Mouse (Mus musculus): ENCODE measurements at regions not wholly inside any gene's neighbourhood (a gene's known extent, or its start where the extent isn't known, plus 50 kb on each side); places are given as distances from the start of the nearest gene placed in this dataset.

- H3K4me1 ChIP-seq (replicated peaks) = peaks cover 12% of the 10 kb centered on the region
- 60% methylated on average over 5 of the region's 5 CpGs for WGBS
- no peaks in the 10 kb centered on the region for H3K36me3 ChIP-seq
- no peak overlapping the region for H3K4me2 ChIP-seq
- H3K27me3 ChIP-seq = no peaks in the 10 kb centered on the region
- no peak for ATAC-seq (ENCODE audit: low FRiP score)
- no peak overlapping the region for H3K9ac ChIP-seq
- H3K27ac ChIP-seq = no peak overlapping the region
- H3K4me3 ChIP-seq = no peak overlapping the region
- H3K9me3 ChIP-seq = no peaks in the 10 kb centered on the region
These were observed 53.2 kb downstream of the Gpr6 start for GRCm38 (mm10) chr10:41018888-41019287.

GRCm38 (mm10) chr10:41016547-41016946 lies 55.5 kb downstream of the Gpr6 start:
- no peak overlapping the region for H3K27ac ChIP-seq
- no peaks in the 10 kb centered on the region for H3K36me3 ChIP-seq
- no peak for ATAC-seq (ENCODE audit: low FRiP score)
- no peak overlapping the region for H3K4me2 ChIP-seq
- no peak overlapping the region for H3K4me3 ChIP-seq
- H3K9me3 ChIP-seq = no peaks in the 10 kb centered on the region
- 48% methylated on average over 7 of the region's 7 CpGs for WGBS
- no peak overlapping the region for H3K9ac ChIP-seq
- H3K4me1 ChIP-seq (replicated peaks) = peaks cover 12% of the 10 kb centered on the region
- H3K27me3 ChIP-seq = no peaks in the 10 kb centered on the region

DNA sequence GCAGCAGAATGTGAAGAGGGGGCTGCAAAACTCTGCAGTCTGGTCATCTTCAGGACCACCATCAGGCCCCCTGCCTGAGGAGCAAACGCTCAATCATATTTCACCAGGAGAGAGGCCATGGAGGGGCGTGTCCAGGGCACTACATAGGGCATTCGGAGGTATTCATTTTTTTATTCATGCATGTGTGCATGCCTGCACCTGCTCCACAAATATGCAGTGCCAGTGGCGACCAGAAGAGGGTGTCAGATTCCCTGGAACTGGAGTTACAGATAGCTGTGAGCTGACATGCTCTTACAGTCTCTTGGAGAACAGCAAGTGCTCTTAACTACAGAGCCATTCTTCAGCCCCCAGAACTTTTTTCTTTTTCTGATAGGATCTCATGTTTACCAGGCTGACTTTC lies 56.4 kb downstream of the Gpr6 start:
- no peak overlapping the region for H3K9ac ChIP-seq
- no peaks in the 10 kb centered on the region for H3K36me3 ChIP-seq
- no peaks in the 10 kb centered on the region for H3K9me3 ChIP-seq
- ATAC-seq (ENCODE audit: low FRiP score) = peak; percentile 66; the same call in 1 of the 2 replicates
- H3K27me3 ChIP-seq = no peaks in the 10 kb centered on the region
- no peak overlapping the region for H3K27ac ChIP-seq
- H3K4me2 ChIP-seq = no peak overlapping the region
- WGBS = 23% methylated on average over 4 of the region's 4 CpGs
- no peak overlapping the region for H3K4me3 ChIP-seq
- peaks cover 12% of the 10 kb centered on the region for H3K4me1 ChIP-seq (replicated peaks)

DNA sequence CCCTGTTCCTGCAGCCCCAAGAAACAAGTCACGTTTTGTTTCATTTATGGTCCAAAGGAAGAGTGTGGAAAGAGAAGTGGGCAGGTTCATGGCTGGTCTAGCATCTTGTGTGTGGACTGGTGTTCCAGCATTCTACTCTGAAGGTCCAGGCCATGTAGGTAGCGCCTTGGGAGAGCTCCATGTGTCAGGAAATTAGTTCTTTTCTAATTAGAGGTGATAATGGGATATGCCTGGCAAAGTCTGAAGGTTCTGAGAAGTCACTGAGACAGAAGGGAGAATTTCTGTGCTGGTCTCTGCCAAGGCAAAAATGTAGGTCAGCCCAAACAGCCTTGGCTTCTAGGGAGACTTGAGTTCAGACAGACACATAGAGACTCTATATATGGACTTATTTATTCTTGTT lies 61.5 kb downstream of the Gpr6 start:
- H3K27me3 ChIP-seq = no peaks in the 10 kb centered on the region
- H3K9me3 ChIP-seq = no peaks in the 10 kb centered on the region
- no peak overlapping the region for H3K27ac ChIP-seq
- H3K9ac ChIP-seq = no peak overlapping the region
- H3K4me2 ChIP-seq = no peak overlapping the region
- H3K36me3 ChIP-seq = no peaks in the 10 kb centered on the region
- ATAC-seq (ENCODE audit: low FRiP score) = no peak
- H3K4me1 ChIP-seq (replicated peaks) = peaks cover 4% of the 10 kb centered on the region; the same call in 1 of the 2 replicates
- no peak overlapping the region for H3K4me3 ChIP-seq
- 80% methylated on average over 2 of the region's 2 CpGs for WGBS

DNA sequence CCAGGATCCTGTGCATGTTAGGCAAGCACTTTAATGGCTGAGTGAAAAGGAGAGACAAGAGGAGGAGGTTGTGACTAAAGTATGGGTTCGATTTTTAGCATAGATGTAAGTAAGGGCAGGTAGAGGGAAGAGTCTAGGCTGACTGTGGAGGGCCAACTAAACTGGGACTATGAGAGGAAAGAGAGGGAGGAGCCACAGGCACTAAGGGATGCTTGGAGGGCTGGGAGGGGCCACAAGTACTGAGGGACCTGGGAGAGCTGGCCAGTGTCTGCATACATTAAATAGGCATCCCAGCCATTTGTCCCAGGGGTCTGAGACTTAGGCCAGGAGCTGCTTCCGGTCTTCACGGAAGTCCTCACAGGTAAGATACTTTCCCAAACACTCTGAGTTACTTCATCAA lies 64.2 kb downstream of the Gpr6 start:
- Histone ChIP-seq H3K4me2 (no peak overlapping the region), H3K27ac (no peak overlapping the region), H3K9ac (no peak overlapping the region), H3K36me3 (no peaks in the 10 kb centered on the region), H3K4me1 (replicated peaks) (no peaks in the 10 kb centered on the region), H3K9me3 (no peaks in the 10 kb centered on the region), H3K4me3 (no peak overlapping the region), H3K27me3 (no peaks in the 10 kb centered on the region)
- no peak for ATAC-seq (ENCODE audit: low FRiP score)
- 84% methylated on average over 3 of the region's 3 CpGs for WGBS

DNA sequence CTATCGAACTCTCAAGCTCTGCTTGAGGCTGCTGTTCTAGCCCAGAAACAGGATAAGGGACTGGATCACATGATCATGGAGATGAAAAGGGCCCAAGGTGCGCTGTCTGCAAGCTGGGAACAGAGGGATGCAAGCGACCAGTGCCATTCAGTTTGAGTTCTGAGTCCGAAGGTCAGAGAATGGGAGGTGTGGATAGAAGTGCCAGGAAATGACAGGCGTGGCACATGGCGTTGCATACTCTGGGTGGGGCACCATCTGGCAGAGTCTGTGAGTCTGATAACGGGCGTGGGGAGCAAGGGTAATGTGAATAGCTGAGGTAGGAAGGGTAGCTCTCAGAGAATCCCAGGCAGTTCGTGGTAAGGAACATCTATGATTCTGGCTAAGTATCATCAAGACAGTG lies 65.5 kb downstream of the Gpr6 start:
- whole genome bisulfite sequencing = 85% methylated on average over 9 of the region's 9 CpGs
- Histone ChIP-seq H3K4me1 (replicated peaks) (no peaks in the 10 kb centered on the region), H3K4me3 (no peak overlapping the region), H3K9ac (no peak overlapping the region), H3K4me2 (no peak overlapping the region), H3K9me3 (no peaks in the 10 kb centered on the region), H3K36me3 (no peaks in the 10 kb centered on the region), H3K27ac (no peak overlapping the region), H3K27me3 (no peaks in the 10 kb centered on the region)
- ATAC-seq (ENCODE audit: low FRiP score) = no peak

- Histone ChIP-seq H3K9ac (no peak overlapping the region), H3K9me3 (no peaks in the 10 kb centered on the region), H3K27ac (no peak overlapping the region), H3K4me3 (no peak overlapping the region), H3K4me2 (no peak overlapping the region), H3K4me1 (replicated peaks) (no peaks in the 10 kb centered on the region), H3K36me3 (no peaks in the 10 kb centered on the region), H3K27me3 (0 out of 2 replicates have a peak, but pooled peaks cover 2% of the 10 kb centered on the region)
- WGBS = 88% methylated on average over 9 of the region's 9 CpGs
- ATAC-seq (ENCODE audit: low FRiP score) = no peak
These were observed 66.3 kb downstream of the Gpr6 start for GRCm38 (mm10) chr10:41005776-41006175.

- H3K36me3 ChIP-seq = no peaks in the 10 kb centered on the region
- H3K9me3 ChIP-seq = no peaks in the 10 kb centered on the region
- no peak overlapping the region for H3K4me2 ChIP-seq
- peak; percentile 77 for ATAC-seq (ENCODE audit: low FRiP score)
- no peaks in the 10 kb centered on the region; the same call in 1 of the 2 replicates for H3K4me1 ChIP-seq (replicated peaks)
- no peak overlapping the region for H3K27ac ChIP-seq
- H3K4me3 ChIP-seq = no peak overlapping the region
- WGBS = 60% methylated on average over 3 of the region's 3 CpGs
- H3K9ac ChIP-seq = no peak overlapping the region
- 0 out of 2 replicates have a peak, but pooled peaks cover 2% of the 10 kb centered on the region for H3K27me3 ChIP-seq
These were observed 67.3 kb downstream of the Gpr6 start for GRCm38 (mm10) chr10:41004753-41005152.

DNA sequence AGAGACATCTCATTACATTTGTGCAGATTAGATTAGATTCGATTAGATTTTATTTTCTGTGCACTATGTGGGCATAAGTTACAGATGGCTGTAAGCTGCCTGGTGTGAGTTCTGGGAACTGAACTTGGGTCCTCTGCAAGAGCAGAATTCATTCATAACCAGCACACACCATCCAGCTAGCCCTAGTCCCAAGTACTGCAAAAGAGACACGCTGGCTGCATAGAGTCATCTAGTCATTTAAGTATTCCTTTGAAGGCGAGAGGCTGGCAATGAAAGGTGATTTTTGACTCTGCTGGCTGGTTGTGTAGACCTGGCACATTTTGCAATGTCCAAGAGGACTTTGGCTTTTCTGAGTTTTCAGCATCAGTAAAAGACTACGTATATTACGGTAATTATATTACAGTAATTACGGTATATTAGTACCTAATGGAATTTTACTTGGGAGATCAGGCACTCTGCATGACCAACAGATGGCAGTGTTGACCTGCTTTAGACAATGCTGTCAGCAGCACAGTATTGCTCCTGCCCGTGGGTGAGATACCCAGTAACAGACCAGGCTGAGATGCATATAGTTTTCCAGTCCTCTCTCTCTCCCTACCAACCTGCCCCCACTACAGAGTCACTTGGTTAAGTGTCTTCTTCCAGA lies 67.9 kb downstream of the Gpr6 start:
- no peak overlapping the region for H3K27ac ChIP-seq
- 31% methylated on average over 7 of the region's 7 CpGs for WGBS
- H3K4me3 ChIP-seq = no peak overlapping the region
- H3K4me1 ChIP-seq (replicated peaks) = no peaks in the 10 kb centered on the region; the same call in 1 of the 2 replicates
- H3K27me3 ChIP-seq = 0 out of 2 replicates have a peak, but pooled peaks cover 2% of the 10 kb centered on the region
- peak; percentile 87 for ATAC-seq (ENCODE audit: low FRiP score)
- no peak overlapping the region for H3K9ac ChIP-seq
- H3K4me2 ChIP-seq = no peak overlapping the region
- no peaks in the 10 kb centered on the region for H3K36me3 ChIP-seq
- no peaks in the 10 kb centered on the region for H3K9me3 ChIP-seq

DNA sequence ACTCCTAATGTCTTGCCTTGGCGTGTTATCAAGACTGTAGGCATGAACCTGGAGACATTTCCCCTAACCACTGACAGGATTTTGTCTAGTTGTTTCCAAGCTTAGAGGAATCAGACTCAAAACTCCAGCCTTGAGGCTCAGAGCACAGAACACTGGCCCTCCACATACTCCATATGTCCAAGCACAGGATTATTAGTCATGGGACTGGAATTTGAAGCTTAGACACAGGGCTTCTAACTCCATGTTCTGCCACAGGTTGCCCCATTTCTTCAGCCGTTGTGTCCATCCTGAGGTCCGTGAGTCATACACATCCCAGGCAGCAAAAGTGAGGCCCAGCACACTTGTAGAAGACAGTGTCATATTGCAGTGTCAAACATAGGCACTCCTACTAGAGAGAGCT lies 68.9 kb downstream of the Gpr6 start:
- peaks cover 9% of the 10 kb centered on the region for H3K4me1 ChIP-seq (replicated peaks)
- 89% methylated on average over 3 of the region's 3 CpGs for WGBS
- H3K36me3 ChIP-seq = no peaks in the 10 kb centered on the region
- no peak overlapping the region for H3K9ac ChIP-seq
- no peaks in the 10 kb centered on the region for H3K9me3 ChIP-seq
- no peak overlapping the region for H3K4me3 ChIP-seq
- no peak overlapping the region for H3K27ac ChIP-seq
- H3K4me2 ChIP-seq = no peak overlapping the region
- H3K27me3 ChIP-seq = 0 out of 2 replicates have a peak, but pooled peaks cover 2% of the 10 kb centered on the region
- no peak for ATAC-seq (ENCODE audit: low FRiP score)

DNA sequence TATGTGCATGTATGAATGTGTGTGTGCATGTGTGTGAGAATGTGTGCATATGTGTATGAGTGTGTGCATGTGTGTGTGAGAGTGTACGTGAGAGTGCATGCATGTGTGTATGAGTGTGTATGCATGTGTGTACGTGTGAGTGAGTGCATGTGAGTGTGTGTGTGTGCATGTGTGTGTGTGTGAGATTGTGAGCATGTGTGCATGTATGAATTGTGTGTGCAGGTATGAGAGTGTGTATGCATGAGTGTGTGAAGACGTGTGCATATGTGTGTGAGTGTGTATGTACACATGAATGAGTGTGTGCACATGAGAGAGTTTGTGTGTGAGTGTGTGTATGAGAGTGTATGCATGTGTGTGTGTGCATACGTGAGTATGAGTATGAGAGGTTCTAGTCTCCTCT lies 71.1 kb downstream of the Gpr6 start:
- no peaks in the 10 kb centered on the region for H3K36me3 ChIP-seq
- no peak overlapping the region for H3K27ac ChIP-seq
- 0 out of 2 replicates have a peak, but pooled peaks cover 2% of the 10 kb centered on the region for H3K27me3 ChIP-seq
- WGBS = 91% methylated on average over 4 of the region's 4 CpGs
- no peak overlapping the region for H3K4me3 ChIP-seq
- no peaks in the 10 kb centered on the region for H3K9me3 ChIP-seq
- H3K9ac ChIP-seq = no peak overlapping the region
- H3K4me1 ChIP-seq (replicated peaks) = peaks cover 19% of the 10 kb centered on the region
- no peak overlapping the region for H3K4me2 ChIP-seq
- ATAC-seq (ENCODE audit: low FRiP score) = no peak

GRCm38 (mm10) chr10:40999486-40999885 lies 72.6 kb downstream of the Gpr6 start:
- Histone ChIP-seq H3K36me3 (no peaks in the 10 kb centered on the region), H3K9me3 (no peaks in the 10 kb centered on the region), H3K9ac (no peak overlapping the region), H3K4me1 (replicated peaks) (peaks cover 19% of the 10 kb centered on the region), H3K27ac (no peak overlapping the region), H3K4me2 (no peak overlapping the region), H3K4me3 (no peak overlapping the region), H3K27me3 (0 out of 2 replicates have a peak, but pooled peaks cover 2% of the 10 kb centered on the region)
- WGBS = 87% methylated on average over 12 of the region's 12 CpGs
- no peak for ATAC-seq (ENCODE audit: low FRiP score)

DNA sequence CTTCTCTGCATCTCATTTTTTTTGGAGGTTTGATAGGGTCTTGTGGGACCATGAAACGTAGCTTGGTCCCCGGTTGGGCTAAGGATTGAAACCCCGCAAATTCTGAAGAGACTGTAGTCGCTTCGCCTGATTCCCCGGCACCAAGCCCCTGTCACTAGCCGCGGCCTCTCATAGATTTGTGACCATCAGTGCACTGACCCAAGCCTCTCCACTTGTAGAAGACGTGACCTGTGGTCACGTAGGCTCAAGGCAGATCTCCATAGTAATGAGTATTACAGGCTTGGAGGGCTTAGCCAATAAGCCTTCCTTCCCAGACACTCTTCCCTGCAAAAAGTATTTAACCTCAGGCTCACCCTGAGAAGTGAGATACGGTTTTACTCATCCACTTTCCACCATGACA lies 73.3 kb downstream of the Gpr6 start:
- WGBS = 64% methylated on average over 11 of the region's 11 CpGs
- no peaks in the 10 kb centered on the region for H3K36me3 ChIP-seq
- peak overlapping the region; percentile 81 for H3K27ac ChIP-seq
- ATAC-seq (ENCODE audit: low FRiP score) = peak; percentile 53
- H3K4me1 ChIP-seq (replicated peaks) = peaks cover 19% of the 10 kb centered on the region
- H3K4me3 ChIP-seq = no peak overlapping the region
- H3K9ac ChIP-seq = no peak overlapping the region
- no peaks in the 10 kb centered on the region for H3K9me3 ChIP-seq
- H3K27me3 ChIP-seq = 0 out of 2 replicates have a peak, but pooled peaks cover 2% of the 10 kb centered on the region
- H3K4me2 ChIP-seq = 0 out of 2 replicates have a peak overlapping the region, but pooled peaks have one; percentile 25
